Mouse (Mus musculus) forebrain, embryonic 10.5 days (tissue): ENCODE results near the gene Ganab. TPM values are rescaled to one million over a fixed set of nuclear protein-coding genes. Genes with fewer than 3 reads are reported as not detected.

ENCODE experiments used
- DNase-seq: peaks from one replicate; pipeline ENCODE4 v3.0.0-alpha.2; 2017; ENCODE audit warnings: low spot score; ENCODE audit errors: extremely low spot score
- H3K27ac ChIP-seq: fragments of 300-500 bp; sonication (generic); 2 replicates; pipeline ENCODE4 v1.5.1; 2016; ENCODE audit warnings: mild to moderate bottlenecking
- H3K27me3 ChIP-seq: fragments of 300-500 bp; sonication (generic); 2 replicates; pipeline ENCODE4 v1.6.1; 2016; ENCODE audit warnings: mild to moderate bottlenecking; ENCODE audit not compliant: poor library complexity, severe bottlenecking
- H3K36me3 ChIP-seq: fragments of 300-500 bp; sonication (generic); replicated peaks from 2 replicates; pipeline ENCODE4 v1.6.1; 2016; ENCODE audit warnings: mild to moderate bottlenecking, moderate library complexity
- H3K4me1 ChIP-seq: fragments of 300-500 bp; sonication (generic); 2 replicates; pipeline ENCODE4 v1.6.1; 2016
- H3K4me3 ChIP-seq: fragments of 300-500 bp; sonication (generic); 2 replicates; pipeline ENCODE4 v1.5.1; 2016; ENCODE audit warnings: mild to moderate bottlenecking, moderate library complexity
- H3K9me3 ChIP-seq: fragments of 300-500 bp; sonication (generic); 2 replicates; pipeline ENCODE4 v1.6.1; 2016; ENCODE audit warnings: mild to moderate bottlenecking, moderate library complexity
- WGBS: fragments of 180-500 bp; shearing (Covaris S2); methylation state at CpG from one replicate; pipeline ENCODE4 v1.1.7; 2016; 5-methylcytosine and 5-hydroxymethylcytosine counted together
- polyA plus RNA-seq: library from polyadenylated mRNA; unstranded; fragments of >200 nt; fragmentation: Nextera tagmentation; extraction: Ambion mirVana; gene quantifications from 2 replicates; pipeline ENCODE4 v1.2.1, GENCODE M21; 2016

Gene Ganab
- polyA plus RNA-seq, 1 experiment from 2014 or later, result 121 TPM

DNA sequence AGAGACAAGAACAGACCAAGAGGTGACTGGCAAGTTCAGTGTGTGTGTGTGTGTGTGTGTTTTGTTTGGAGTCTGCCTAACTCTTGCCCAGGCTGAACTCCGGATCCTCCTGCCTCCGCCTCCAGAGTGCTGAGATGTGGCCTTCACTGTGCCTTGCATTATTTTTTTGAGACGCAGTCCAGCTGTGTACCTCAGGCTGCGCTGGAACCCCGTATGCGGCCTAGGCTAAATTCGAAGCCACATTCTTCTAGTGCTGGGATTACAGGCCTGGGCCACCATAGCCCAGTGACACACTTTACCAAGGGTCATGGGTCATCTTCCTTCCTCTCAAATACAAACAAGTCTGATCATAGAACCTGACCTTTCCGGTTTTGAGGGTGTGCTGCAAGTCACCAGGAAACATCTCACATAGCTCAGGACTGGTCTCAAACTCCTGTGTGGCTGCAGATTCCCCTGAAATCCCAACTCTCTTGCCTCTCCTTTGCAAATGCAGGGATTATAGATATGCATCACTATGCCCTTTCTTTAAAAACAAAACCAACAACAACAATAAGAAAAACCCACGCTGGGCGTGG lies 25.5 kb upstream of the Ganab start:
- peaks cover 44% of the 10 kb centered on the region for H3K36me3 ChIP-seq
- H3K27ac ChIP-seq, result peak overlapping the region; percentile 93
- peak overlapping the region; percentile 99 for H3K4me3 ChIP-seq
- H3K4me1 ChIP-seq, result peaks cover 14% of the 10 kb centered on the region
- no peak for DNase-seq
- WGBS, result 80% methylated on average over 10 of the region's 10 CpGs
- H3K27me3 ChIP-seq, result no peaks in the 10 kb centered on the region
- no peaks in the 10 kb centered on the region for H3K9me3 ChIP-seq

DNA sequence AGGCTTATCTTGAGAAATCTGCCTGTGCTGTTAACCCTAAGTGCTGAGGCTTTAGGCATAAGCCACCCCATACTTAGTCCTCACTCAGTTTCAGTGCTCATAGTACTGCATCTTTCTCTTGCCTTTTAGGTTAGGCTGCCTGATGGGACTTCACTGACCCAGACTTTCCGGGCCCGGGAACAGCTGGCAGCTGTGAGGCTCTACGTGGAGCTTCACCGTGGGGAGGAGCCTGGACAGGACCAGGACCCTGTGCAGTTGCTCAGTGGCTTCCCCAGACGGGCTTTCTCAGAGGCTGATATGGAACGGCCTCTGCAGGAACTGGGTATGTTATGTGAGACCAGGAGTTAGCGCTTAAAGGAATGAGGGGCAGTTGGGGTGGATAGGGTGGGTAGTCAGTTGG lies 22.8 kb upstream of the Ganab start:
- Histone ChIP-seq H3K4me1 (peaks cover 22% of the 10 kb centered on the region), H3K4me3 (no peak overlapping the region), H3K36me3 (peaks cover 54% of the 10 kb centered on the region), H3K27me3 (no peaks in the 10 kb centered on the region), H3K27ac (no peak overlapping the region), H3K9me3 (no peaks in the 10 kb centered on the region)
- DNase-seq, result no peak
- WGBS, result 91% methylated on average over 7 of the region's 7 CpGs

- Histone ChIP-seq H3K4me3 (peak within 1 kb of the TSS; percentile 89), H3K4me1 (peaks cover 16% of the 10 kb centered on the region), H3K9me3 (no peaks in the 10 kb centered on the region), H3K27me3 (no peaks in the 10 kb centered on the region), H3K27ac (peak within 1 kb of the TSS; percentile 89), H3K36me3 (peaks cover 29% of the 10 kb centered on the region)
- WGBS, result under 1% methylated on average over 42 of the region's 42 CpGs
- DNase-seq, result peak; percentile 82
Observed at GRCm38 (mm10) chr19:8880311-8881033, 17.4 kb upstream of the Ganab start, which contains the start of gene Uqcc3. Uqcc3 (minus strand) TSS chr19:8880923.

GRCm38 (mm10) chr19:8881034-8881392 lies 16.9 kb upstream of the Ganab start:
- peaks cover 16% of the 10 kb centered on the region for H3K4me1 ChIP-seq
- peak overlapping the region; percentile 89 for H3K4me3 ChIP-seq
- whole genome bisulfite sequencing, result 18% methylated on average over 3 of the region's 3 CpGs
- H3K27ac ChIP-seq, result peak overlapping the region; percentile 89
- peaks cover 24% of the 10 kb centered on the region for H3K36me3 ChIP-seq
- no peaks in the 10 kb centered on the region for H3K9me3 ChIP-seq
- DNase-seq, result no peak
- H3K27me3 ChIP-seq, result no peaks in the 10 kb centered on the region

DNA sequence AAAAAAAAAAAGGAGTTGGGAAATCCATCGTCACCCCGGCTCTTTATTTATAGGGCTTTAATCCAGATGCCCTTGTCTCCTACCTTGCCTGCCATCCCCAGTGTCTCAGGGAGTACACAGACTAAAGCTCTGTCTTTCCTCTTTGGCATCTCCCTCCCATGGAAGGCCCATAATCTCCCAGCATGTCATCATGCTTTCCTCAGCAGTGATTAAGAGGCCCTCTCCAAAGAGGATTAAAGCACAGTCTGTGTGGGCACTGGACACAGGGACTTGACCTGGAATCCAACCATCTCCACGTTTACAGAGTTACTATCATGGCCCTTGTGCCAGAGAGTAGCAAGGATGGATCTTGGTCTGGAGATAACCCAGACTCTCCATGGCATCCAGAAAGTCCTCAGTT lies 14.3 kb upstream of the Ganab start, which contains the start of the genes Lbhd1 and Gm49403:
Lbhd1 (plus strand) TSS at position 117 of the 400 bp plus-strand sequence.
Gm49403 (plus strand) TSS at position 315 of the 400 bp plus-strand sequence.
- DNase-seq, result no peak
- WGBS, result 81% methylated on average over 3 of the region's 3 CpGs
- Histone ChIP-seq H3K4me1 (peaks cover 30% of the 10 kb centered on the region), H3K9me3 (no peaks in the 10 kb centered on the region), H3K27me3 (no peaks in the 10 kb centered on the region), H3K36me3 (peaks cover 5% of the 10 kb centered on the region; the same call in 1 of the 2 replicates), H3K27ac (no peak within 1 kb of the TSS), H3K4me3 (no peak within 1 kb of the TSS)

GRCm38 (mm10) chr19:8886916-8887584 lies 10.8 kb upstream of the Ganab start:
- H3K4me3 ChIP-seq, result peak overlapping the region; percentile 78
- WGBS, result 56% methylated on average over 1 of the region's 1 CpGs
- no peaks in the 10 kb centered on the region for H3K27me3 ChIP-seq
- no peak for DNase-seq
- H3K27ac ChIP-seq, result peak overlapping the region; percentile 96
- no peaks in the 10 kb centered on the region for H3K9me3 ChIP-seq
- H3K36me3 ChIP-seq, result peaks cover 22% of the 10 kb centered on the region
- peaks cover 22% of the 10 kb centered on the region for H3K4me1 ChIP-seq

GRCm38 (mm10) chr19:8887585-8888463 lies 10.0 kb upstream of the Ganab start:
- peak overlapping the region; percentile 78 for H3K4me3 ChIP-seq
- peak overlapping the region; percentile 96 for H3K27ac ChIP-seq
- no peak for DNase-seq
- H3K4me1 ChIP-seq, result peaks cover 27% of the 10 kb centered on the region
- H3K36me3 ChIP-seq, result peaks cover 22% of the 10 kb centered on the region
- 16% methylated on average over 19 of the region's 19 CpGs for WGBS
- H3K27me3 ChIP-seq, result no peaks in the 10 kb centered on the region
- H3K9me3 ChIP-seq, result no peaks in the 10 kb centered on the region

DNA sequence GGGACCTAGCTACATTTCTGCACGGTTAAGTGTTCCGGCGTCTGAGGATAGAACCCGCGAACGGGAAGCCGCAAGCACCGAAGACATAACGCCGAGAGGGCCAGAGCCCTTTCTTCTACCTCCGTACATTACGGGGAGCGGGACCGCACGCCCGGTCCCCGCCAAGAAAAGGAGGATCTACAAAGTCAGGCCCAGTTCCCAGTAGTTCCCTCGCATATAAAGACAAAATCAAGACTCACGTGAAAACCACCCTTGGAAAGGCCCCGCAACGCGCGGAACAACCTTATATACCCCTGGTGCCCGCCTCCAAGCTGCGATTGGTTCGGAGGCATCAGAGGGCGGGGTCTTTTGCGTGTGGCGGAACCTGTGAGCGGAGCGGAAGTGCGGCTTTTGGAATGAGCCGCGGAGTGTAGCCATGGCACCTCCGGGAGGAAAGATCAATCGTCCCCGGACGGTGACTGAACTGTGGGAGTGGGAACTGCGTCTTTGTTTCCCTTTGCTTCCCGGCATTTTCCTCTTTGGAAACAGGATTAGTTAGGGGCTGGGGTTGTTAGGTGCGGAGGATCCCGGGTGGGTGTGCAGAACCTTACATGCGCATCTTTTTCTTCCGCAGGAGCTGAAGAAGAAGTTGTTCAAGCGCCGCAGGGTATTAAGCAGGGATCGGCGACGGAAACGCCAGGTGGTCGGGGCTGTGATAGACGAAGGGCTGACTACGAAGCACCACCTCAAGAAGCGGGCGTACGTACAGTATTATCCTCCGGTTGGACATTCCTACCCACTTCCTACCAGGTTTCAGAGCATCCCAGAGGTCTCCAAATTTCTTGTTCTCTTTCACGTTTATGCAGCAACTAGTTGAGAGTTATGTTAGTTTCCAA lies 9.1 kb upstream of the Ganab start, which contains the start of the genes 1810009A15Rik and Gm49416:
1810009A15Rik (plus strand) TSS at position 343 of the 875 bp plus-strand sequence.
Gm49416 (plus strand) TSS at position 416 of the 875 bp plus-strand sequence.
- H3K36me3 ChIP-seq, result peaks cover 22% of the 10 kb centered on the region
- peak within 1 kb of the TSS; percentile 78 for H3K4me3 ChIP-seq
- WGBS, result under 1% methylated on average over 58 of the region's 58 CpGs
- peak; percentile 95 for DNase-seq
- H3K27ac ChIP-seq, result peak within 1 kb of the TSS; percentile 96
- H3K4me1 ChIP-seq, result peaks cover 32% of the 10 kb centered on the region
- no peaks in the 10 kb centered on the region for H3K27me3 ChIP-seq
- H3K9me3 ChIP-seq, result no peaks in the 10 kb centered on the region

DNA sequence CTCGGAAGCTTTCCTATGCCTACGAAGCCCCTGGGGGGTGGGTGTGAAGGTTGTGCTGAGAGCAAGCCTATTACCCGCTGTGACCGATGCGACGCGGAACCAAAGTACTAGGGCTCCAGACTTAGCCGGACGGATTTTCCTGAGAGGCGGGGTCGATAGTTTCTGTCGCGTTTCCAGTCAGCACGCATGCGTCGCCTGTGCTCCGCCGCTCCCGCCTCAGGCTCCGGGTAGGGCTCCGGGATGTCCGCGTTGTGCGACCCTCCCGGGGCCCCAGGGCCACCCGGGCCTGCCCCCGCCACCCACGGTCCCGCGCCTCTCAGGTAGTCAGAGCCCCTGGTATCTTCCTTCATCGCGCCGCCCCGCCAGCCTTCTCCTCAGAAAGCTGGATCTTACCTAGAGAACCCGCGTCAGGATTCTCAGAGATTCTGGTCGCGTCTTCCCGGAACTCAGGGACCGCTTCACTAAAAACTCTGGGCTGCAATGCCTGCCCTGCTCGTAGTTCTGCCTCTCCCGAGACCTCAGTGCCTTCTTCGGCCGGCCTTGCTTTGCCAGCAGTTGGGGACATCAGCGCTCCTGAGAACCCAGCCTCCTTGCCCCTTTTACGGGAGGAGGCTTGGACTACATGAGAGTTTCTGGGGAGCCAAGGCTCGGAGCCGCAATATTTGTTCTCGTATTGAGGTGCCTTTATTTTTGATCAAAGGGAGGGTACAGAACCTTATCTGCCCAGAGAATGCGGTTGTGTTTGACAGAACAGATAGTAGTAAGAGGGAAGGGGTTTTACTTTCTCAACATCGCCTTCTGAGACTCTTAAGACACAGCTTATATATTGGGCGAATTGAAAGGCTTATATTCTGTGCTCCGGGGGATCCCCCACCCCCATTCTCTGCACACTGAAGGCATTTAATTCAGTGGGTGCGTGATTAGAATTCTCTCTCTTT lies 4.8 kb upstream of the Ganab start, which contains the start of gene Ints5:
Ints5 (plus strand) TSS at position 177 of the 938 bp plus-strand sequence.
- H3K27ac ChIP-seq, result peak within 1 kb of the TSS; percentile 94
- peaks cover 44% of the 10 kb centered on the region for H3K4me1 ChIP-seq
- H3K27me3 ChIP-seq, result no peaks in the 10 kb centered on the region
- WGBS, result 4% methylated on average over 54 of the region's 54 CpGs
- peak; percentile 83 for DNase-seq
- peak within 1 kb of the TSS; percentile 84 for H3K4me3 ChIP-seq
- peaks cover 53% of the 10 kb centered on the region for H3K36me3 ChIP-seq
- H3K9me3 ChIP-seq, result no peaks in the 10 kb centered on the region

DNA sequence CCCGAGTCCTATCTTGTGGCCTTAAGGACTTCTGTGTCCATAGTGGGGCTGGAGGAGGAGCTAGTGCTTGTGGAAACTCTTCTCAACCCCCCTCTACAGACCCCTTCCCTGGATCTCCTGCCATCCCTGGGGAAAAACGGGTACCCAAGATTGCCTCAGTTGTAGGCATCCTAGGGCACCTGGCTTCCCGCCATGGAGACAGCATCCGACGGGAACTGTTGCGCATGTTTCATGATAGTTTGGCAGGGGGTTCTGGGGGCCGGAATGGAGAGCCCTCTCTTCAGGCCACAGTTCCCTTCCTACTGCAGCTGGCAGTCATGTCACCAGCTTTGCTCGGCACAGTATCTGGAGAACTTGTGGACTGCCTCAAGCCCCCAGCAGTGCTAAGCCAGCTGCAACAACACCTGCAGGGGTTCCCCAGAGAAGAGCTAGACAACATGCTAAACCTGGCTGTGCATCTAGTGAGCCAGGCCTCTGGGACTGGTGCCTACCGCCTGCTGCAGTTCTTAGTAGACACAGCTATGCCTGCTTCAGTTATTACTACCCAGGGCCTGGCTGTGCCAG lies 2.4 kb upstream of the Ganab start:
- Histone ChIP-seq H3K27ac (no peak overlapping the region), H3K4me1 (peaks cover 50% of the 10 kb centered on the region), H3K36me3 (peaks cover 52% of the 10 kb centered on the region), H3K27me3 (no peaks in the 10 kb centered on the region), H3K9me3 (no peaks in the 10 kb centered on the region), H3K4me3 (peak overlapping the region; percentile 1; the same call in 1 of the 2 replicates)
- DNase-seq, result no peak
- 97% methylated on average over 9 of the region's 9 CpGs for WGBS
